Comparison of ENCODE assay signal across 8 mouse cellular contexts in the genomic region with DNA sequence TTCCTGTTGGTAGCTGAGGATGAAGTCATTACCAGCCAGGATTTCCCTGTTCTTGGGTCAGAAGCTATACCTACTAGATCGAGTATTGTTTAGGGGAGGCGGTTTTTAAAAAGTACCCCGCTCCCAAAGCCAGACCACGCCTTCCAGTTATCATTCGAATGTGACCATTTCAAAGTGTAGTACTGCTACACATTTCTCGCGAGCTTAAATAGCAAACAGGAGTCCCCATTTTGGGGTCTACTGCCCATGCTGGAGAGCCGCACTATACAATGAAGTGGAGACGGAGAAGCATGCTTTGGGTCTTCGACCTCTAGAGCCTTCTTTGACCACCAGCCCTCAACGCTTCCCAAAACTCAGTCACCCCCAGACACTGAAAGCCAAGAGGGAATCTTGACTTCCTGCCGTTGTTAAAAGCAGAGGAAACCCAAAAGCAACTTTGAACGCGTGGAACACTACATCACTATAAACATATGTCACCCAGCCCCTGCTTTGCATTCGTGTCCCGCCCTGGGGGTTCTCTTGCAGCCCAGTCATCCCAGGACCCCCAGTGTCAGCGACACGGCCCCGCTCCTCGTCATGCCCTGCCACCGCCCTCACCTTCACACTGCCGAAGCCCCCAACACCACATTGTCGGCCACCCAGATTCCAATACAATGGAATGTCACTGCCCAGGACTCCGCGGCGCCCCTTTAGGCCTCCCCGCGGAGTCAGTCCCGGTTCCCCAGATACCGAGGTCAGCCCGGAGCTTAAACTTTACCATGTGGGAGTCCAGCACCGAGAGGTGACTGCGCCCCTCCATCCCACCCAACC. TPM values are rescaled to one million over a fixed set of nuclear protein-coding genes. Genes with fewer than 3 reads are reported as not detected.
A peak's percentile ranks its signal among the peaks of the same experiment; 100 is the strongest.
DNase-seq lines count a peak whose midpoint lies in the region; ATAC-seq and TF ChIP-seq lines count a peak whose summit lies in the region.

No protein-coding gene starts in this region.

- H3K9me3 ChIP-seq in MEL (replicated peaks; ENCODE audit: insufficient read depth, low read length): no peaks in the 10 kb centered on the region
- no peaks in the 10 kb centered on the region for H3K9me3 ChIP-seq in intestine, embryonic 16.5 days (ENCODE audit: control insufficient read depth, low read length)
- no peaks in the 10 kb centered on the region for H3K9me3 ChIP-seq in midbrain, postnatal 0 days (ENCODE audit: low read length)

- peaks cover 34% of the 10 kb centered on the region for H3K79me2 ChIP-seq in MEL (ENCODE audit: control insufficient read depth, insufficient read depth, low read length, poor library complexity)

- under 1% methylated on average over 33 of the region's 33 CpGs for WGBS in intestine, embryonic 16.5 days
- 1% methylated on average over 33 of the region's 33 CpGs for WGBS in midbrain, postnatal 0 days

- H3K27ac ChIP-seq in MEL (ENCODE audit: control insufficient read depth, low read depth, low read length): peak overlapping the region; percentile 88
- 0 out of 2 replicates have a peak overlapping the region, but pooled peaks have one; percentile 12 for H3K27ac ChIP-seq in cortical plate, adult 2 months (ENCODE audit: insufficient read depth, low read length)
- peak overlapping the region; percentile 96 for H3K27ac ChIP-seq in intestine, embryonic 16.5 days (ENCODE audit: low read length)
- peak overlapping the region; percentile 95 for H3K27ac ChIP-seq in midbrain, postnatal 0 days (ENCODE audit: low read depth, low read length)

- no peaks in the 10 kb centered on the region for H3K27me3 ChIP-seq in MEL (ENCODE audit: control insufficient read depth in 1 of 2, insufficient read depth in 2 of 2, low read length in 2 of 2)
- no peaks in the 10 kb centered on the region for H3K27me3 ChIP-seq in intestine, embryonic 16.5 days (replicated peaks; ENCODE audit: control insufficient read depth, insufficient read depth, low read length)
- no peaks in the 10 kb centered on the region for H3K27me3 ChIP-seq in midbrain, postnatal 0 days (ENCODE audit: insufficient read depth, low read length)

- H3K4me3 ChIP-seq in MEL (ENCODE audit: control insufficient read depth in 1 of 2, insufficient read depth in 1 of 2, low read depth in 2 of 2, low read length in 2 of 2): peak overlapping the region; percentile 69 to 97
- H3K4me3 ChIP-seq in cortical plate, adult 2 months (ENCODE audit: insufficient read depth, low read length): peak overlapping the region; percentile 73
- H3K4me3 ChIP-seq in intestine, embryonic 16.5 days (ENCODE audit: low read length): peak overlapping the region; percentile 92
- H3K4me3 ChIP-seq in midbrain, postnatal 0 days (ENCODE audit: low read depth, low read length): peak overlapping the region; percentile 97

- peak overlapping the region; percentile 99 for H3K9ac ChIP-seq in MEL (ENCODE audit: control insufficient read depth, low read depth, low read length, poor library complexity, severe bottlenecking)
- H3K9ac ChIP-seq in intestine, embryonic 16.5 days (ENCODE audit: low read depth, low read length): peak overlapping the region; percentile 95
- H3K9ac ChIP-seq in midbrain, postnatal 0 days (replicated peaks; ENCODE audit: low read length, poor library complexity, severe bottlenecking): peak overlapping the region; percentile 99

- TF ChIP-seq CTCF in MEL (IDR thresholded peaks at IDR 0.05 in 2 of 3, conservative IDR thresholded peaks at IDR 0.05 in 1 of 3; ENCODE audit: control insufficient read depth in 1 of 3, insufficient read depth in 1 of 3, low read depth in 2 of 3, low read length in 3 of 3, poor library complexity in 1 of 3, severe bottlenecking in 1 of 3): no peak
- no peak for TF ChIP-seq CTCF in cortical plate, adult 2 months (IDR thresholded peaks at IDR 0.05; ENCODE audit: extremely low read depth, insufficient read depth, low read length)
- no peak for TF ChIP-seq CTCF in midbrain, postnatal 0 days (IDR thresholded peaks at IDR 0.05)

- peak; percentile 63 for DNase-seq in 3134 (ENCODE audit: extremely low read depth, insufficient read length, low spot score)
- DNase-seq in MEL (ENCODE audit: low read depth, low spot score): peak; percentile 83
- peak; percentile 35 to 64 for DNase-seq in heart, adult 18-20 months
- DNase-seq in liver: peak; percentile 28
- peak; percentile 57 for DNase-seq in midbrain, postnatal 0 days (ENCODE audit: low spot score)
- peak; percentile 42 for DNase-seq in thymus, postnatal 0 days (ENCODE audit: low spot score)

- peak overlapping the region; percentile 71 for H3K4me2 ChIP-seq in intestine, embryonic 16.5 days (ENCODE audit: low read depth, low read length)
- peak overlapping the region; percentile 81 for H3K4me2 ChIP-seq in midbrain, postnatal 0 days (ENCODE audit: low read depth, low read length, poor library complexity, severe bottlenecking)

- TF ChIP-seq EP300 in MEL (IDR thresholded peaks at IDR 0.05; ENCODE audit: low read depth in 1 of 2, low read length in 2 of 2): no peak

- H3K4me1 ChIP-seq in MEL (ENCODE audit: control insufficient read depth in 1 of 2, insufficient read depth in 2 of 2, low read length in 2 of 2): peaks cover 7 to 10% of the 10 kb centered on the region in 2 experiments
- peaks cover 2% of the 10 kb centered on the region; the same call in 1 of the 2 replicates for H3K4me1 ChIP-seq in cortical plate, adult 2 months (ENCODE audit: control insufficient read depth, insufficient read depth, low read length)
- peaks cover 5% of the 10 kb centered on the region; the same call in 1 of the 2 replicates for H3K4me1 ChIP-seq in intestine, embryonic 16.5 days (ENCODE audit: control insufficient read depth, insufficient read depth, low read length)
- H3K4me1 ChIP-seq in midbrain, postnatal 0 days (ENCODE audit: insufficient read depth, low read length): peaks cover 8% of the 10 kb centered on the region; the same call in 1 of the 2 replicates

- peak; percentile 22 for ATAC-seq in intestine, embryonic 16.5 days
- ATAC-seq in midbrain, postnatal 0 days (ENCODE audit: low FRiP score): peak; percentile 49

- peaks cover 0 to 19% of the 10 kb centered on the region in 2 experiments; a peak in 2 of 4 replicates for H3K36me3 ChIP-seq in MEL (ENCODE audit: control insufficient read depth in 1 of 2, insufficient read depth in 2 of 2, low read length in 2 of 2)
- H3K36me3 ChIP-seq in intestine, embryonic 16.5 days (ENCODE audit: control insufficient read depth, insufficient read depth, low read length): no peaks in the 10 kb centered on the region
- no peaks in the 10 kb centered on the region for H3K36me3 ChIP-seq in midbrain, postnatal 0 days (ENCODE audit: insufficient read depth, low read length)

- TF ChIP-seq RAD21 in MEL (IDR thresholded peaks at IDR 0.05; ENCODE audit: low read depth, low read length): no peak

- peak in 1 of 2 experiments; percentile 77; a peak in 3 of 4 replicates for TF ChIP-seq POLR2A in MEL (IDR thresholded peaks at IDR 0.05; ENCODE audit: control insufficient read depth in 1 of 2, insufficient read depth in 1 of 2, low read depth in 1 of 2, low read length in 2 of 2, poor library complexity in 1 of 2)
- no peak for TF ChIP-seq POLR2A in cortical plate, adult 2 months (IDR thresholded peaks at IDR 0.05; ENCODE audit: extremely low read depth, insufficient read depth, low read length)

TF ChIP-seq in MEL, 35 proteins besides CTCF, POLR2A, EP300 and RAD21 (continues in another document):
- TF ChIP-seq ETS1 (IDR thresholded peaks at IDR 0.05; ENCODE audit: low read depth, low read length) (0 out of 2 replicates have a peak, but pooled peaks have one; percentile 14), USF2 (IDR thresholded peaks at IDR 0.05; ENCODE audit: borderline replicate concordance in 1 of 2, insufficient read depth in 1 of 2, low read depth in 1 of 2, low read length in 2 of 2) (no peak), ZNF384 (IDR thresholded peaks at IDR 0.05; ENCODE audit: low read depth, low read length) (no peak), TAL1 (IDR thresholded peaks at IDR 0.05; ENCODE audit: low read length) (no peak), POLR2AphosphoS2 (IDR thresholded peaks at IDR 0.05; ENCODE audit: low read length) (no peak), MYC (IDR thresholded peaks at IDR 0.05; ENCODE audit: low read depth, low read length) (peak; percentile 67; the same call in 1 of the 2 replicates), E2F4 (IDR thresholded peaks at IDR 0.05; ENCODE audit: borderline replicate concordance, low read depth, low read length) (no peak)

RNA-seq across cellular contexts. Expression of a gene that starts 0.8 kb away (rescaled TPM):
- 3.9 and 5.2 TPM in 2 replicates for total RNA-seq in MEL (2012; rRNA removed)
- 10 to 100 TPM in 1 of 2 experiments, not detected in 1; 14.5 TPM for polyA plus RNA-seq in MEL (2012; ENCODE audit: insufficient read depth in 1 of 2, insufficient read length in 2 of 2, low read depth in 1 of 2, low replicate concordance in 2 of 2, missing spikeins in 1 of 2)
- 5.6 and 6.3 TPM in 2 replicates for polyA plus RNA-seq in cortical plate, adult 2 months (2012; rRNA removed)
- total RNA-seq in heart, adult 18-20 months (2021): 10 to 100 TPM; 26.5 to 28.1 TPM
- polyA plus RNA-seq in intestine, embryonic 16.5 days (2015; fragmentation: Nextera tagmentation; extraction: Ambion mirVana): 4.5 and 4.9 TPM in 2 replicates
- 14.1 TPM in 2 replicates for total RNA-seq in midbrain, postnatal 0 days (2014; rRNA removed)
- polyA plus RNA-seq in midbrain, postnatal 0 days (2015; fragmentation: Nextera tagmentation; extraction: Ambion mirVana): 2.9 and 3.4 TPM in 2 replicates
- polyA plus RNA-seq in thymus, postnatal 0 days (2015; fragmentation: Nextera tagmentation; extraction: Ambion mirVana): 3.9 and 4.6 TPM in 2 replicates

RNA-seq across cellular contexts. Expression of a gene that starts 33.9 kb away (rescaled TPM):
- not detected in 2 replicates for total RNA-seq in MEL (2012; rRNA removed)
- not detected for polyA plus RNA-seq in MEL (2012; ENCODE audit: insufficient read depth in 1 of 2, insufficient read length in 2 of 2, low read depth in 1 of 2, low replicate concordance in 2 of 2, missing spikeins in 1 of 2)
- polyA plus RNA-seq in cortical plate, adult 2 months (2012; rRNA removed): 0.17 and 0.23 TPM in 2 replicates
- under 1 TPM; 0.69 to 0.72 TPM for total RNA-seq in heart, adult 18-20 months (2021)
- polyA plus RNA-seq in intestine, embryonic 16.5 days (2015; fragmentation: Nextera tagmentation; extraction: Ambion mirVana): 1.8 and 2.2 TPM in 2 replicates
- 1.5 and 3.9 TPM in 2 replicates for total RNA-seq in midbrain, postnatal 0 days (2014; rRNA removed)
- polyA plus RNA-seq in midbrain, postnatal 0 days (2015; fragmentation: Nextera tagmentation; extraction: Ambion mirVana): 0.58 and 0.98 TPM in 2 replicates
- polyA plus RNA-seq in thymus, postnatal 0 days (2015; fragmentation: Nextera tagmentation; extraction: Ambion mirVana): 2.3 and 2.6 TPM in 2 replicates

RNA-seq across cellular contexts. Expression of a gene that starts 51.8 kb away (rescaled TPM):
- 0.03 and 0.08 TPM in 2 replicates for total RNA-seq in MEL (2012; rRNA removed)
- under 1 TPM in 1 of 2 experiments, not detected in 1; 0.43 TPM for polyA plus RNA-seq in MEL (2012; ENCODE audit: insufficient read depth in 1 of 2, insufficient read length in 2 of 2, low read depth in 1 of 2, low replicate concordance in 2 of 2, missing spikeins in 1 of 2)
- 4.4 and 5.1 TPM in 2 replicates for polyA plus RNA-seq in cortical plate, adult 2 months (2012; rRNA removed)
- 1 to 10 TPM; 3.1 to 4.4 TPM for total RNA-seq in heart, adult 18-20 months (2021)
- polyA plus RNA-seq in intestine, embryonic 16.5 days (2015; fragmentation: Nextera tagmentation; extraction: Ambion mirVana): 4.4 and 6.0 TPM in 2 replicates
- total RNA-seq in midbrain, postnatal 0 days (2014; rRNA removed): 0.71 TPM in 1 of 2 replicates, not detected in the other
- 4.5 and 4.9 TPM in 2 replicates for polyA plus RNA-seq in midbrain, postnatal 0 days (2015; fragmentation: Nextera tagmentation; extraction: Ambion mirVana)
- polyA plus RNA-seq in thymus, postnatal 0 days (2015; fragmentation: Nextera tagmentation; extraction: Ambion mirVana): 7.5 and 7.6 TPM in 2 replicates

Comparison
In these comparisons a context has a peak if more than half of its experiments do, and no peak if none do; other contexts are left out.
1. Peak in every context shown above with its lines: DNase-seq, ATAC-seq, H3K4me3 ChIP-seq and H3K27ac ChIP-seq.
2. DNase-seq: peak in every context shown above with its lines; median percentile 83 in MEL; 63 in 3134; 57 in midbrain, postnatal 0 days; 50 in heart, adult 18-20 months; 42 in thymus, postnatal 0 days; 28 in liver.
3. H3K27ac ChIP-seq: peak in every context shown above with its lines; median percentile 96 in intestine, embryonic 16.5 days; 95 in midbrain, postnatal 0 days; 88 in MEL; 12 in cortical plate, adult 2 months.